Mouse (Mus musculus) heart, postnatal 14 days (tissue): Measurements from ENCODE around the gene Mrto4. TPM values are rescaled to one million over a fixed set of nuclear protein-coding genes. Genes with fewer than 3 reads are reported as not detected.
A peak's percentile ranks its signal among the peaks of the same experiment; 100 is the strongest.

Experiments
- DNase-seq, 2 experiments: peaks; one replicate each; pipeline ENCODE4 v3.0.0; 2021 to 2022
- intact Hi-C: fragments of 180-260 bp; cut with DNase I; formaldehyde crosslinking; loops from one replicate; pipeline ENCODE4 v1.15.1; 2025
- microRNA-seq, 2 experiments: library from miRNA; unstranded; fragments of <30 nt; microRNA quantifications; one replicate each; pipeline ENCODE4 v1.2.0; 2021 to 2022
- total RNA-seq, 2 experiments: library from RNA; stranded (reverse); gene quantifications; 2 replicates each; pipeline ENCODE4 v1.2.3; 2021

Gene Mrto4
- total RNA-seq, 2 experiments from 2014 or later: 27.1 to 34.7 TPM

- intact Hi-C loops: no loop called here
Observed at GRCm38 (mm10) chr4:139301780-139302179, 50.6 kb downstream of the Mrto4 start.

GRCm38 (mm10) chr4:139298671-139299366 lies 53.6 kb downstream of the Mrto4 start:
- DNase-seq: no peak
- intact Hi-C loops: no loop called here

More at GRCm38 (mm10) chr4:139301780-139302179, 50.6 kb downstream of the Mrto4 start:
- no peak for DNase-seq

- intact Hi-C loops: no loop called here
- DNase-seq: peak; percentile 62 to 79
Observed at GRCm38 (mm10) chr4:139297566-139297965, 54.8 kb downstream of the Mrto4 start.

Small RNA genes lying within 50 kb of the gene (microRNA-seq; reads per million reads assigned to microRNA genes)
- gene Gm24245: 0 to 0.54 reads per million in 2 experiments
- gene Gm25732: 0.36 to 1.1 reads per million in 2 experiments

Other genes with a start within 250 kb of the Mrto4 start
- 100 to 1,000 TPM; 731 to 790 TPM for gene Minos1, start 221.5 kb downstream of the Mrto4 start, total RNA-seq
- gene Capzb, start 159.7 kb downstream of the Mrto4 start, total RNA-seq: 100 to 1,000 TPM; 418 to 433 TPM
- 1 to 10 TPM; 7.1 to 8.4 TPM for gene Pqlc2, start 41.9 kb downstream of the Mrto4 start, total RNA-seq
- gene Akr7a5, start 41.8 kb downstream of the Mrto4 start, total RNA-seq: 10 to 100 TPM; 35.6 to 39.4 TPM
- 10 to 100 TPM; 43.0 to 54.6 TPM for gene Emc1, start within 50 bp of the Mrto4 start, total RNA-seq
- 100 to 1,000 TPM; 109 to 115 TPM for gene Ubr4, start within 50 bp of the Mrto4 start, total RNA-seq
- gene Iffo2, start 178.0 kb upstream of the Mrto4 start, total RNA-seq: 1 to 10 TPM; 8.7 to 9.1 TPM